Mouse (Mus musculus) ES-E14 (cell line): ENCODE results near the gene Ube2l3. TPM values are rescaled to one million over a fixed set of nuclear protein-coding genes. Genes with fewer than 3 reads are reported as not detected.

Experiments
- DNase-seq: peaks from one replicate; pipeline ENCODE4 v3.0.0-alpha.2; 2013; ENCODE audit warnings: low read depth, low spot score
- H3K27ac ChIP-seq: 2 replicates; pipeline ENCODE4 v1.5.1; 2012; ENCODE audit warnings: low read depth, mild to moderate bottlenecking, low read length, moderate library complexity, mixed read lengths; ENCODE audit not compliant: poor library complexity, insufficient read depth, severe bottlenecking
- H3K36me3 ChIP-seq: 2 replicates; pipeline ENCODE4 v1.6.1; 2012; ENCODE audit warnings: mild to moderate bottlenecking, low read length, moderate library complexity, mixed read lengths; ENCODE audit not compliant: control insufficient read depth, poor library complexity, insufficient read depth, severe bottlenecking
- H3K4me1 ChIP-seq, 2 experiments: fragments of 150-350 bp in 1 of 2; sonication (generic) in 1 of 2; 2 replicates each; pipeline ENCODE4 v1.6.1; 2012; ENCODE audit warnings: low read length in 2 of 2, mild to moderate bottlenecking in 1 of 2, mixed read lengths in 1 of 2; ENCODE audit not compliant: control insufficient read depth in 2 of 2, insufficient read depth in 2 of 2, poor library complexity in 1 of 2
- H3K4me3 ChIP-seq, 2 experiments: fragments of 150-350 bp in 1 of 2; sonication (generic) in 1 of 2; 2 replicates each; pipeline ENCODE4 v1.5.1; 2012; ENCODE audit warnings: low read length in 2 of 2, low read depth in 1 of 2, mild to moderate bottlenecking in 1 of 2, mixed read lengths in 1 of 2; ENCODE audit not compliant: insufficient read depth in 1 of 2, poor library complexity in 1 of 2, severe bottlenecking in 1 of 2
- H3K9ac ChIP-seq: 2 replicates; pipeline ENCODE4 v1.6.1; 2012; ENCODE audit warnings: low read depth, mild to moderate bottlenecking, low read length, mixed read lengths; ENCODE audit not compliant: poor library complexity, insufficient read depth, severe bottlenecking
- H3K9me3 ChIP-seq: fragments of 150-350 bp; sonication (generic); 2 replicates; pipeline ENCODE4 v1.6.1; 2012; ENCODE audit warnings: low read depth, mild to moderate bottlenecking, low read length; ENCODE audit not compliant: control insufficient read depth, insufficient read depth
- CHD2 ChIP-seq: IDR thresholded peaks from 2 replicates; pipeline ENCODE4 v1.6.1; 2014; ENCODE audit warnings: mild to moderate bottlenecking, low read depth, low read length, inconsistent platforms
- HCFC1 ChIP-seq: IDR thresholded peaks from 2 replicates; pipeline ENCODE4 v1.6.1; 2012; ENCODE audit warnings: low read length, inconsistent platforms, borderline replicate concordance; ENCODE audit not compliant: insufficient read depth
- MAFK ChIP-seq: IDR thresholded peaks from 2 replicates; pipeline ENCODE4 v1.6.1; 2014; ENCODE audit warnings: mild to moderate bottlenecking, low read depth, low read length, inconsistent platforms; ENCODE audit not compliant: insufficient read depth
- ZC3H11A ChIP-seq: IDR thresholded peaks from 2 replicates; pipeline ENCODE4 v1.6.1; 2012; ENCODE audit warnings: low read depth, mild to moderate bottlenecking, inconsistent platforms, low read length, borderline replicate concordance
- ZNF384 ChIP-seq: IDR thresholded peaks from 2 replicates; pipeline ENCODE4 v1.6.1; 2012; ENCODE audit warnings: low read depth, low read length, inconsistent platforms
- in situ Hi-C, 2 experiments: fragments of 600-800 bp; cut with MboI; formaldehyde crosslinking; loops; one replicate each; pipeline ENCODE4 v1.15.1; 2025; ENCODE audit warnings: low sequenced_read_pairs in 2 of 2, inconsistent platforms in 1 of 2; ENCODE audit not compliant: unreplicated experiment in 2 of 2
- total RNA-seq: library from RNA; depleted of rRNA; stranded (reverse); fragments of 300-350 nt; gene quantifications from 2 replicates; pipeline ENCODE4 v1.2.3, GENCODE M21; 2012; rRNA removed

Ube2l3 gene
- total RNA-seq, 1 experiment: 109 TPM

DNA sequence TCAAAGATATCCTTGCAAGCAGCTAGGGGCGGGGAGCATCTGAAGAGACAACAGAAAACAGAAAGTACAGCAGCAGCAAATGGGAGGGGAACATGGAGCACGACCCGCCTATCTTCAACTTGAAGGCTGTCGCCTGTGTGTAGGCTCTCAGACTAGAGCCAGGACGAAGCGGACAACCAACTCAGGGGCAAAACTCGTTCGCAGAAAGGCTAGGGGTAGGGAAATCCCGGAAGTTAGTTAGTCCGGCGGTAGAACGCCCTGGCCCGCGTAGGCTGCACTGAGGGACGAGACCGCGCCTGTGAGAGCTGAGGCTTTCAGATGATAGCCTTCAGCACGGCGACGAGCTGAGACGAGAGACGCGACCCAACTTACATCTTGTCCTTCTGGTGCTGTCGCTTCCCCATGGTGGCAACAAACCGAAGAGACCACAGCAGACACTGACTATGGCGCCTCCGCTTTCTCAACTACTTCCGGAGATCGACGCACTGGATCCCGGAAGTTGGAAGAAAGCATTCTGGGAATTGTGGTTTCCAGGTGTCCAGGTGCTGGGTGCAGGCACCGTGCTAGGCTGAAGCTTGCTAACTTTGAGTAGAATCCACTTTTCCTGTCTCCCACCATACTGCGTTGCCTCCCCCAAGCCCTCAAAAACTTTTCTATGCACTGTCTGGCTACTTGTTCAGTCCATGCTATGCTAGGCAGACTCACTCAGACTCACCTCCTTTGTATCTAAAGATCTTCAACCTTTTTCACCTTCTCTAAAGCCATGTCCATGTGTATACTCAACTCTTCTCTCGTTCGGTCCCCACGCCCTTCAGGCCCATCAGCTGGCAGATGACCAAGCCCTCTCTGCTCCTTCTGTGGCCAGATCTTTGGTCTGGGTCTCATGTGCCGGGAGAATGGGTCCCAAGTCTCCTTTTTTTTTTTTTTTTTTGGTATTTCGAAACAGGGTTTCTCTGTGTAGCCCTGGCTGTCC lies 91.4 kb downstream of the Ube2l3 start, which contains the start of gene Ppil2:
TSS of gene Ppil2 (minus strand) at position 487 of the 973 bp plus-strand sequence.
- TF ChIP-seq HCFC1 (peak; percentile 95), ZC3H11A (no peak)
- Histone ChIP-seq H3K9ac (peak within 1 kb of the TSS; percentile 89), H3K36me3 (peaks cover 25% of the 10 kb centered on the region), H3K4me1 (0 out of 4 replicates have a peak, but pooled peaks cover 0 to 2% of the 10 kb centered on the region in 2 experiments), H3K4me3 (peak within 1 kb of the TSS; percentile 86 to 99), H3K9me3 (no peaks in the 10 kb centered on the region), H3K27ac (0 out of 2 replicates have a peak within 1 kb of the TSS, but pooled peaks have one; percentile 35)
- in situ Hi-C loops: no loop called here
- DNase-seq: peak; percentile 67

DNA sequence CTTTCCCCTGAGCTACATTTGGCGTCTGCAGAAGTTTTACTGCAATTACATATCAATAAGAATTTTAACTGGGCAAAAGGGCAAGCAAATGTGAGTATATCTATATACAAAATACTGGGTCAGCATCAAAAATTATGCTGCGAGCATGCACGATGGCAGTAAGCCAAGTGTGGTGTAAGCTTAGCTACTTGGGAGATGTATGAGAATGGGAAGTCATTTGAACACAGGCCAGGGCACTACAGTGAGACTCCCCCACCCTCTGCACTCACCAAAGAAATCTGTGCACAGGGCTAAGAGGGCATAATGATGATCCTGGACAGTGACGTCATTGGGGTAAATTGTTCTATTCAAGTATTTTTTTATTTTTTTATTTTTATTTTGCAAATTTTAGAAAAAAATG lies 97.8 kb downstream of the Ube2l3 start:
- H3K9ac ChIP-seq: no peak overlapping the region
- in situ Hi-C loops: no loop called here
- peaks cover 31% of the 10 kb centered on the region for H3K36me3 ChIP-seq
- H3K4me1 ChIP-seq: no peaks in the 10 kb centered on the region; a peak in 1 of 4 replicates
- DNase-seq: no peak
- TF ChIP-seq CHD2: no peak
- no peak for TF ChIP-seq HCFC1
- no peak for TF ChIP-seq ZNF384
- TF ChIP-seq ZC3H11A: no peak
- TF ChIP-seq MAFK: no peak
- H3K27ac ChIP-seq: no peak overlapping the region
- no peak overlapping the region for H3K4me3 ChIP-seq
- no peaks in the 10 kb centered on the region for H3K9me3 ChIP-seq

DNA sequence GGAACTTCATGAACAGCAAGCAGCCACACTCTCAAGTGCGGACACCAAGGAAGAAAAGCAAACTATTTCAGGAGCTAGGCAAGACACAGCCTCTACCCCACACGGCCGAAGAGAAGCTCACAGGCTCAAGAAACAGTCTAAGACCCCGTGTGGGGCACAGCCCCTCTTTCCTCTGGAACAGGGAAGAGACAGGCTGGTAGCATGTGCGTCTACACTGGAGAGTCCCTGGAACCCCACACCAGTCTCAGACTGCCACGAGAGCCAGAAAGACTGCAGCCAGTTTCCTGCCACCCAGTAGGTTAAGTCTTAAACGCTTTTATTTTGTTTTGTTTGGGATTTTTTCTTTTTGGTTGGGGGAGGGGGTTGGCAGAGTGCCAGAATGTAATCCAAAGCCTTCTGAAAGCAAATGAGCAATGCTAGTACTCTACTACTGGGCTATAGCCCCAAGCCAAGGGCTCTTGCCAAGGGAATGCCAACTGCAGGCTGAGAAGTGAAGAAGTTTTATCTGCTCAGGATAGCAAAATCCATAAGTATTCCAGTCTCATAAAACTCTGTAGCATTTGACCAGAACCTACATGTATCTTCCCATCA lies 99.7 kb downstream of the Ube2l3 start:
- Histone ChIP-seq H3K27ac (no peak overlapping the region), H3K9ac (no peak overlapping the region), H3K4me1 (no peaks in the 10 kb centered on the region; a peak in 1 of 4 replicates), H3K9me3 (no peaks in the 10 kb centered on the region), H3K36me3 (peaks cover 36% of the 10 kb centered on the region), H3K4me3 (no peak overlapping the region)
- TF ChIP-seq ZC3H11A (no peak), CHD2 (no peak), MAFK (no peak), ZNF384 (no peak), HCFC1 (no peak)
- DNase-seq: no peak
- in situ Hi-C loops: no loop called here

Other genes starting within 250 kb of the Ube2l3 start
- 100 and 136 TPM in 2 replicates for gene Mapk1, start 219.3 kb downstream of the Ube2l3 start, total RNA-seq
- 5.9 and 10.5 TPM in 2 replicates for gene Ypel1, start 133.0 kb downstream of the Ube2l3 start, total RNA-seq
- 73.2 and 86.7 TPM in 2 replicates for gene Ppil2, start 91.4 kb downstream of the Ube2l3 start, total RNA-seq
- 47.7 and 74.0 TPM in 2 replicates for gene 2610318N02Rik, start 77.5 kb downstream of the Ube2l3 start, total RNA-seq
- gene Sdf2l1, start 70.3 kb downstream of the Ube2l3 start, total RNA-seq: 112 and 168 TPM in 2 replicates
- gene Ydjc, start 58.0 kb downstream of the Ube2l3 start, total RNA-seq: 34.0 and 64.7 TPM in 2 replicates
- 4.0 and 4.4 TPM in 2 replicates for gene Ccdc116, start 55.4 kb downstream of the Ube2l3 start, total RNA-seq
- 2.6 and 2.9 TPM in 2 replicates for gene Rimbp3, start 6.0 kb upstream of the Ube2l3 start, total RNA-seq
- gene Hic2, start 30.9 kb upstream of the Ube2l3 start, total RNA-seq: 35.0 and 35.9 TPM in 2 replicates
- gene Tmem191c, start 73.4 kb upstream of the Ube2l3 start, total RNA-seq: 45.1 and 68.6 TPM in 2 replicates
- gene Serpind1, start 128.7 kb upstream of the Ube2l3 start, total RNA-seq: 0.09 TPM in 1 of 2 replicates, not detected in the other
- 5.2 and 7.5 TPM in 2 replicates for gene Snap29, start 203.3 kb upstream of the Ube2l3 start, total RNA-seq
- 42.5 and 45.4 TPM in 2 replicates for gene Pi4ka, start 203.7 kb upstream of the Ube2l3 start, total RNA-seq
- 23.7 and 28.2 TPM in 2 replicates for gene Crkl, start 249.3 kb upstream of the Ube2l3 start, total RNA-seq